Mouse (Mus musculus) olfactory bulb, adult 2 months (tissue): ENCODE results near the gene Pknox2. TPM values are rescaled to one million over a fixed set of nuclear protein-coding genes. Genes with fewer than 3 reads are reported as not detected.

Experiments used
- H3K27ac ChIP-seq: fragments of 200-500 bp; 2 replicates; pipeline ENCODE4 v1.5.1; 2012; ENCODE audit warnings: low read depth, low read length; ENCODE audit not compliant: insufficient read depth
- H3K4me1 ChIP-seq: fragments of 200-500 bp; 2 replicates; pipeline ENCODE4 v1.6.1; 2012; ENCODE audit warnings: low read length; ENCODE audit not compliant: control insufficient read depth, insufficient read depth
- H3K4me3 ChIP-seq: fragments of 200-500 bp; 2 replicates; pipeline ENCODE4 v1.5.1; 2012; ENCODE audit warnings: mild to moderate bottlenecking, low read depth, low read length, moderate library complexity; ENCODE audit not compliant: insufficient read depth
- CTCF ChIP-seq: fragments of 200-500 bp; IDR thresholded peaks from 2 replicates; pipeline ENCODE4 v1.5.1; 2012; ENCODE audit warnings: low read depth, mild to moderate bottlenecking, low read length, moderate library complexity; ENCODE audit not compliant: insufficient read depth
- POLR2A ChIP-seq: fragments of 200-500 bp; IDR thresholded peaks from 2 replicates; pipeline ENCODE4 v1.6.1; 2012; ENCODE audit warnings: mild to moderate bottlenecking, low read depth, low read length, moderate library complexity; ENCODE audit not compliant: insufficient read depth
- WGBS: fragments of 180-500 bp; shearing (Covaris S2); methylation state at CpG from one replicate; pipeline ENCODE4 v1.1.7; 2018; 5-methylcytosine and 5-hydroxymethylcytosine counted together
- polyA plus RNA-seq: library from polyadenylated mRNA; stranded (reverse); fragments of >200 nt; gene quantifications from 2 replicates; pipeline ENCODE4 v1.2.4, GENCODE M21; 2012; ENCODE audit warnings: low replicate concordance; ENCODE audit not compliant: missing spikeins, insufficient read depth, insufficient read length

Gene Pknox2
- polyA plus RNA-seq, 1 experiment, result not detected

DNA sequence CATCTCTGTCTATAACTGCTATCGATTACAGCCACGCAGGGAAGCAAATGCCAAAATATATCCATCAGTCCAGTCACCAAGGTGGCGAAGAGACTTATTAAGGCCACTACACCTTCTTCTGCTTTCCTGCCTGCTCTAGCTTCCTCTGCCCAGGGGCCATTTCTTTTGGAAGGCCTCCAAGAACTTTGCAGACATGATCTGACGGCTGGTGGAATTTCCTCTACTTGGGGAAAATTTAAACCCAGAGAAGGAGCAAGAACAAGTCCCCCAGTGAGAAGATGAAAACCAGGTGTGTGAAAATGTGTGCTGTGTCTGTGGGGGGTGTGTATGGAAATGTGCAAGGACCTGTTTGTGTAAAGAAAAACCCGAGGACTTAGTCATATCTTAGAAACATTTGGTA lies 26.2 kb upstream of the Pknox2 start:
- Histone ChIP-seq H3K27ac (no peak overlapping the region), H3K4me1 (no peaks in the 10 kb centered on the region; the same call in 1 of the 2 replicates), H3K4me3 (no peak overlapping the region)
- TF ChIP-seq POLR2A, result no peak
- no peak for TF ChIP-seq CTCF
- 80% methylated on average over 5 of the region's 5 CpGs for WGBS

DNA sequence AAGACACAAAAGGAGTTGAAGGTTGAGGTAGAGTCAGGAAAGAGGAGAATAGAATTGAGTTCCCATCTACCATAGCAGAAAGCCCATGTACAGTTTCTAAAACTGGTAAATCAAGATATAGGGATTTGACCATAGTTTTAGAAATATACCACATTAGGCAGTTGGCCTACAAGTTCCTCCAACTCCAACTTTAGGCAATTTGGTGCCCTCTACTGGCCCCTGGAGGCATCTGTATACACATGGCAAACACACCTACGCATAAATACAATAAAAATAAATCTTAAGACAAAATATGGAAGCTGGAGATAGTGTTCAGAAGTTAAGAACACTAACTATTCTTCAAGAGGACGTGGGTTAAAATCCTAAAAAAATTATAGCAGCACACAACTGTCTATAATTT lies 19.7 kb upstream of the Pknox2 start:
- Histone ChIP-seq H3K4me3 (no peak overlapping the region), H3K27ac (no peak overlapping the region), H3K4me1 (no peaks in the 10 kb centered on the region)
- 88% methylated on average over 2 of the region's 2 CpGs for WGBS
- TF ChIP-seq POLR2A (no peak), CTCF (no peak)

DNA sequence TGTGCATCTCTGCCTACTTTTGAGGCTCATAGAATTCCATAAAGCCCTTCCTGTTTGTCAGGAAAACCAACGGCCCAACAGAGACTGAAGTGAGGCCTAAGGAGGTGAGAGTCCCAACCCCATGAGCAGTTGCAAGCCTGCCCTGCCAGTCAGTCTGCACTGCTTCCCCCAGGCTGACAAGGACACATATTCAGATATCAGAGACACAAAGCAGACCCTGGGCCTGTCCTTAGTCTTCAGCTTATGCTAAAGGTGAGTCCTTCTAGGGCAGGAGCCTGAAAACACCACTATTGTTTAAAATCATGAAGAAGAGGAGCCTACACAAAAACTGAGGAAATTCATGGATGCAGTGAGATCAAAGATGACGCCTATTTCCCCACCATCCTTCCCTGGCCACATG lies 13.5 kb upstream of the Pknox2 start:
- Histone ChIP-seq H3K27ac (no peak overlapping the region), H3K4me3 (no peak overlapping the region), H3K4me1 (no peaks in the 10 kb centered on the region)
- TF ChIP-seq CTCF, result no peak
- TF ChIP-seq POLR2A, result no peak
- WGBS, result 81% methylated on average over 2 of the region's 2 CpGs

DNA sequence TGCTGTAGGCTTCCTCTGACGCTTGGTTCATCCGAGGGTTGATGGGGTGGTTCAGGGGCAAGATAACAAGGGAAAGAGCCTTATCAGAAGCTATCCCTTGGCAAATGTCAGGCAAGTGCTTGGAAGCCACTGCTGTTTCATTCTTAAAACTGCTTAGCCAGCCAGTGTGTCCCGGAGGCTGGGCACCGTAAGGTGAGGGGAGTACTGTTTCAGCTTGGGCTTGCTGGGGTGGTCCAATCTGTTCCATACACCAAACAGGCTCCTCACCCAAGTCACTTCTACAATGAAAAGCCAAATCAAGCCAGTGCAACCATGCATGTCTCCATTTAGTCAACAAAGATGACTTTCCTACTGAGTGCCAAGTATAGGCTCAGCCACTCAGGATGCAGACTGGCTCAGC lies 679 bp upstream of the Pknox2 start:
- WGBS, result 85% methylated on average over 4 of the region's 4 CpGs
- H3K4me1 ChIP-seq, result peaks cover 17% of the 10 kb centered on the region
- H3K4me3 ChIP-seq, result no peak overlapping the region
- TF ChIP-seq CTCF, result no peak
- no peak for TF ChIP-seq POLR2A
- 0 out of 2 replicates have a peak overlapping the region, but pooled peaks have one; percentile 59 for H3K27ac ChIP-seq

DNA sequence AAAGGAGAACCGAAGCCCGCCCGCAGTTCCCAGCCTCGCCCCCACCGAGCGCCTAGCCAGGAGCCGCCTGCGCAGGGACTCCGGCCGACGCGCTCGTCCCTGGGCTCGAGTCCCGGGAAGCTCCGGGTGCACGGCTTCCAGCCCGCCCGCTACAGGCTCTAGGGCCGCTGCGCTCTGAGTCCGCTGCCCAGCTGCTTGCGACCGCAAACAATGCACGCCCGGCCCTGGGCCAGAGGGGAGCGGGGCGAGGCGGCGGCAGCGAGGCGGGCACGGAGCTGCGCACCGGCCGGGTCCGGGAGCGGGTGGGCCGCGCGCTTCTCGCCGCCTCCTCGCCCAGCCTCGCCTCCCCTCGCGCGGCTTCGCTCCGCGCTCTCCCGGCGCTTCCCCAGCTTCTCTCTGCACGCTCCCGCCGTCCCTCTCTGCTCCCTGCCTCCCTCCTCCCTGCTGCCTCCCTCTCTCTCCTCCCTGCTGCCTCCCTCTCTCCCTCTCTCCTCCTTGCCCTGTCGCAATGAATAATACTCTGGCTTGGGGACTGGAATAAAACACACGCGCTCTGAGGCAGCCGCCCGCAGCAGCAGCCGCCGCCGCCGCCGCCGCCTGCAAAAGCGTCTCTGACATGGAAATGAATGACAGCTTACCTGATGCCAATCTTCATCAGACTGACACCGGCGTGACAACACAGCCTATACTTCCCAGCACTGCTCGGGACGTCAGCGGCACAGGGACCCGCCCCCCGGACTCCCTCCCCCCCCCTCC lies 426 bp downstream of the Pknox2 start:
- Histone ChIP-seq H3K27ac (peak overlapping the region; percentile 97), H3K4me1 (peaks cover 17% of the 10 kb centered on the region), H3K4me3 (peak overlapping the region; percentile 93)
- peak; percentile 60; the same call in 1 of the 2 replicates for TF ChIP-seq POLR2A
- no peak for TF ChIP-seq CTCF
- WGBS, result under 1% methylated on average over 66 of the region's 75 CpGs

DNA sequence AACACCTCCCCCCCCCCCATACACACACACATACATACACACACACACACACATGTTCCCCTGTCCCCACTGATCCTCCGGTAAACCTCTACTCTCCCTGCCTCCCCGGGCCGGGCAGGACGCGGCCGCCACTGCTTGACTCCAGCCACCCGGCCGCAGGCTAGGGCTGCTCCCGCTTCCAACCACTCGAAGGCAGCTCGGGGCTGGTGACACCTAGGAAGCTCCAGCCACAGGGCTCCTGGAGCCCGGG lies 929 bp downstream of the Pknox2 start:
- TF ChIP-seq CTCF (no peak), POLR2A (no peak)
- under 1% methylated on average over 12 of the region's 12 CpGs for WGBS
- Histone ChIP-seq H3K4me3 (peak overlapping the region; percentile 93), H3K4me1 (peaks cover 17% of the 10 kb centered on the region), H3K27ac (peak overlapping the region; percentile 97)

DNA sequence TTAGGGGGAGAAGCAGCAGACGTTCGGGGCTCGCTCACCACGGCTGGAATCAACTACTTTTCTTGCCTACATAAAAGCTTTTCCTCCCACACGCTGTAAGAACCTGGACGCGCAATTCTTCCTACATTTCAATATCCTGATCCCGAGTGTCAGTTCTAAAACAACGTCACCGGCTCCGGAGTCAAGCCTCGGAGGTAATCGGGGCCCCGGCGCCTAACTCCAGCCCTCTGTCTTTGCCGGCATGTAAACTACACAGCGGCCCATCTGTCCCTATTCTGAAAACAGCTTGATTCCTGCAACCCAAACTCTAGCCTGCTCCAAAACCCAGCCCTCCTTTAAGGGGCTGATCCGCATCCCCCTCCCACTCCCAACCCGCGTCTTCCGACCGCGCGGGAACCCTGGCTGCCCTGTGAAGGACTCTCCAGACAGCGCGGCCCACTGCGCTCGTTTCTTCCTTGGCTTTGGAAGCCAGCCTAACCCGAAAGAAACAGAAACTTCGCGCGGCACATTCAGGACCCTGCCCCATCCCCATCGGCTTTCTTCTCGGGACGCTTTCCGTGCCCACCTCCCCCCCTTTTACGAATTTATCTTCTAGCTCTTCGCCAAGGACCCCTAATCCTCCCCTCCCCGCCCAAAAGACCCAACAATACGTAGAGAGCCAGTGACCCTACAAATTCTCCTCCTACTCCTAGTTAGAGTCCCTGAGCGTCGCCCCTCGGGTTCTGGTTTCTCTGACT lies 1.4 kb downstream of the Pknox2 start:
- under 1% methylated on average over 43 of the region's 43 CpGs for WGBS
- Histone ChIP-seq H3K4me3 (peak overlapping the region; percentile 93), H3K4me1 (peaks cover 17% of the 10 kb centered on the region), H3K27ac (peak overlapping the region; percentile 97)
- TF ChIP-seq CTCF (no peak), POLR2A (no peak)

DNA sequence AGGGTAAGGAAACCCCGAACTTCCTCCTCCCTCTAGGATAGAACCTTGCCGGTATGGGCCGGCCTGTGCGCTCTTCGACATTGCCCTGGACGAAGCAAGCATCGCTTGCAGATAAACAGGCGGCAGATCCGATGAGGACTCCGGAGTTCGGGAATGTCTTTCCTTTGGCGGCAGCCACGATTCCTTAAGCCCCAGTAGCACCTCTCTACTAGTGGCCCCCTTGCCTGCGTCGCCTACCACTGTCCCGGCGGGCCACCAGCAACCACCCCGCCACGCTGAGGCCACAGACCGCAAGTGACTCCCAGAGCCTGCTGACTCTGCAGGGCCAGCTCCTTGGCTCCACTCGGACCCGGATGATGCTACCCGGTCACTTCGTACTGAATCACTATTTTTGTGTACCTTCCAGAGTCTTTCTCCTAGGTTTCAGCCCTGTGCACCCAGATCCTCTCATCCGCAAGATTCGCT lies 2.0 kb downstream of the Pknox2 start:
- 3% methylated on average over 26 of the region's 26 CpGs for WGBS
- peak overlapping the region; percentile 59 for H3K27ac ChIP-seq

DNA sequence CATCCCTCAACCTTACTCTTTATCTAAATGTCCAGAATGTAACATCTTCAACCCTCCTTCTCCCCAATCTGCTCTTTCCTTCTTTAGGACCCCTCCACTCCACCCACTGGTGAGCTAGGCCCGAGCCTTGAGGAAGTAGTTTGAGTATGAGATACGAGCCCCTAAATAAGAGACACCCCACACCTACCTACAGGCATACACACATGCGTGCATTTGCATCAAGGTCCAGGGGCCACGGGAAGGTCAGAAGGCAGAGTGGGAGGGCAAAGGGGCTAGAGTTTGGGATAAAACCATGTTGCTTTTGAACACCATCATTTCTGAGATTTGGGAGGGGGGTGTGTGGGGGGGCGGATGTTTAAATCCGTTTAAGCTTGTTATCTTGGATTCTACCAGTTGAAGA lies 2.5 kb downstream of the Pknox2 start:
- H3K27ac ChIP-seq, result peak overlapping the region; percentile 59
- TF ChIP-seq POLR2A, result no peak
- no peak for TF ChIP-seq CTCF
- peak overlapping the region; percentile 93 for H3K4me3 ChIP-seq
- H3K4me1 ChIP-seq, result peaks cover 16% of the 10 kb centered on the region
- WGBS, result 17% methylated on average over 6 of the region's 6 CpGs

More for the DNA sequence above, 2.0 kb downstream of the Pknox2 start:
- TF ChIP-seq POLR2A (no peak), CTCF (no peak)
- Histone ChIP-seq H3K4me1 (peaks cover 17% of the 10 kb centered on the region), H3K4me3 (peak overlapping the region; percentile 93)

DNA sequence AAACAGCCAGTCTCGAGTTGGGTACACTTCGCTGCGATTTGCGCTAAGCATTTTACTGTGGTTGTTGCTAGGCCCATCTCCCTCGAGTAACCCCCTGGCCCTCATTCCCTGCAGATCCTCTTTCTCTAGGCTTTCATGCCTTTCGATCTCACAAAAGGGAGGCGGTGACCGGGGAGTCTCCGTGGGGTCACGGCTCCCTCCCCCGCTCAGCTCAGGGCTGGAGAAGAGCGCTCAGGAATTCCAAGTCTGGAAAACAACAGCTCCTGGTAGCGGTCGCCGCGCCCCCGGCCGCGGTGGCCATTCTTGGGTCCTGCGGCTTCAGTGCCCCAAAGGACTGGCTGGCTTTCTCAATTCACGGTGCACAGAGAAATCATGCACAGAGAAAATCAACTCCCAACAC lies 3.0 kb downstream of the Pknox2 start:
- peak overlapping the region; percentile 48 for H3K27ac ChIP-seq
- 20% methylated on average over 21 of the region's 21 CpGs for WGBS
- peaks cover 19% of the 10 kb centered on the region for H3K4me1 ChIP-seq
- TF ChIP-seq CTCF, result no peak
- no peak for TF ChIP-seq POLR2A
- H3K4me3 ChIP-seq, result peak overlapping the region; percentile 93
